Mouse (Mus musculus) heart, postnatal 36 days (tissue): Measurements from ENCODE around the gene Adam15. TPM values are rescaled to one million over a fixed set of nuclear protein-coding genes. Genes with fewer than 3 reads are reported as not detected.

ENCODE experiments used
- DNase-seq, 2 experiments: peaks; one replicate each; pipeline ENCODE4 v3.0.0; 2021 to 2022
- intact Hi-C: fragments of 180-260 bp; cut with DNase I; formaldehyde crosslinking; loops from one replicate; pipeline ENCODE4 v1.15.1; 2025
- total RNA-seq, 2 experiments: library from RNA; stranded (reverse); gene quantifications; 2 replicates each; pipeline ENCODE4 v1.2.3; 2021

The Adam15 gene
- total RNA-seq, 2 experiments from 2014 or later: 56.5 to 62.6 TPM

GRCm38 (mm10) chr3:89359630-89360029, 9.8 kb upstream of the Adam15 start:
- intact Hi-C loops: no loop called here
- no peak for DNase-seq

DNA sequence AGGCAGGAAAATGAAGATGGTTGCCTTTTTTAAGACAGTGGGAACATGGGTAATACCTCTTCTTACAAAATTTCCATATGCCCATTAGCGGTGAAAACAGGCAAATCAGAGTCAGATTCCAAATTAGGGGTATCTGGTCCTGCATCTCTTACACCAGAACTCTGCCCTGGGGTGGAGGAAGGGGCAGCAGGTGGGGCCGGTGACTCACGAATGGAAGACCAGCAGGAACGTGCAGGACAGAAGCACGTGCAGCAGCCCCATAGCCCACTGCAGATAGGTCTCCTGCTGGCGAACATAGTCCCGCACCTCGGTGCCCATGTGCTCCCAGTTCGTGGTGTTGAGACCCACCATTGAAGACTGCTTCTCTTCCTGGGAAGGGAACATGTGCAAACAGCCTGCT, 6.2 kb upstream of the Adam15 start:
- no peak for DNase-seq

DNA sequence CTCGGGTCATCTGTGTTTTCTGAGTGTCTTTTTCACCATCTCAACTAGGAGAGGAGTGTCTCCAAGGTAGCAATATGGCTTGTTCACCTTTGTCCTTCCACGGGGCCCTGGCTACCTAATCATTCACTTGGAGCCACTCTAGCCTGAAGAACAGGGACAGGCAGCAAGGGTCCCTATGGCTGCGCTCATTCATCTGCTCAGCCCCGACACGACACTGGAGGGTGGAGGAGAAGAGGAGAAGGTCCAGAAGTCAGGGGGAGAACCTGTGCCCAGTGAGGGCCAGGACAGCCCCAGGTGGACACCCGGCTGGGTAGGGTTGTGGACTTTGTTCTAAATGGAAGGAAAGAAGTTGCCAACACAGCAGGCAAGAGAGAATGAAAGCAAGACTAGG, 5.7 kb upstream of the Adam15 start:
- intact Hi-C loops: no loop called here
- no peak for DNase-seq

More for the DNA sequence above, 6.2 kb upstream of the Adam15 start:
- intact Hi-C loops: no loop called here

- peak; percentile 88 to 91 for DNase-seq
- intact Hi-C loops: loop anchor here (1.0 to 5.0 kb wide), 3 partner anchors 15 to 103 kb away; no protein-coding TSS in a partner anchor
These were observed 5.2 kb upstream of the Adam15 start for GRCm38 (mm10) chr3:89354816-89355511.

DNA sequence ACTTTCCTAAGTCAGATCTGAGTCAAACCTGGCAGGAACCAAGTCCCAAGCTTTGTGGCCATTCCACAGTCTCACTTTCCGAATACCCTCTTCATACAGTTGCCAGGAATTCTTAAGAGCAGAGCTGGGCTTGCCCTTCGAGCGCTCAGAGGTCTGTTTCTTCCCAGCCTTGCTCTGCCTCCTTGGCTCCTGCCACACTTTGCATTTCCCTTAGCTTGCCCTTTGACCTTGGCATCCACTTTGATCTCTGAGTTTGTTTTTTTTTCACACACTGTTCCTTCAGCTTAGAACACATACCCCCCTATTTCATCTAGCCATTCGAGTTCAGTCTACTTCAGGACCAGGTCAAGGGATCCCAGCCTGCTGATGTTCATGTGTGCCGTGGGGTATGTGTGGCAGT, 1.5 kb upstream of the Adam15 start:
- DNase-seq: no peak
- intact Hi-C loops: loop anchor here (5.0 kb wide), 1 partner anchor 99 kb away; no protein-coding TSS in a partner anchor

- intact Hi-C loops: loop anchor here (2.0 kb wide), 1 partner anchor 46 kb away; the partner anchor contains the start of gene Zbtb7b
- DNase-seq: peak; percentile 71 to 80
These were observed 606 bp downstream of the Adam15 start for GRCm38 (mm10) chr3:89348911-89349868.

GRCm38 (mm10) chr3:89347916-89348315, 1.9 kb downstream of the Adam15 start:
- DNase-seq: peak; percentile 32 to 41
- intact Hi-C loops: loop anchor here (2.0 kb wide), 1 partner anchor 47 kb away; the partner anchor contains the start of gene Zbtb7b

DNA sequence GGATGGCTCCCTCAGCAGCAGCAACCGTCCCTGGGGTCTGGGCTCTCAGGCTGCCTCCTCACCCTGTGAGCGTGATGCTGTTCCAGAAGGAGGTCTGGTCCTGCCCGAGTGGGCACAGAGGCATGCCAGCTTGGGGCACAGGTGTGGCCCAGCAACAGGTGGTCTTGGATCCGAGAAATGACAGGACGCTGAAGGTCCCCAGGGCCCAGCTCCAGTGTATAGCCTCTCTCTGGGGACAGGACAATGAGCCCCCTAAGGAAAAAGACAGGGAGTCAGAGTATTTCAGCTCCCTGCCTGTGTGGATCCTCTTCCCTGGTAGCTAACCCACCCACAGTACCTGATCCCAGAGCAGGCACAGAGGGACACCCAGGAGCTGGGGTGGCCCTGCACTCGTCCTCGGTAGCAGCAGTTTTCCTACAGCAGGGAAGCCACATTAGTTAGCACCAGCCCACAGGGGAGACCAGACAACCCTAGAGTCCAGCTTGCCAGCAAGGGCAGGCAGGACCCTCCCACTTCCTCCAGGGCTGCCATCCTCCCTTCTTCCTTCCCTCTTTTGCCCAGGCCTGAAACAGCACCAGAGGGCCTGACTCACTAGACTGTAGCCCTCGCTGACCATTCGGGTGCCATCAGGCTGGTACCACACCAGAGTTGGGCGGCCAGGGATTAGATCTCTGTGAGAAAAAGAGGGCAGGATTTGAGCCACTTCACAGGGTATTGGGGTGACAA, 2.8 kb downstream of the Adam15 start:
- intact Hi-C loops: no loop called here
- peak in 1 of 2 experiments; percentile 21 for DNase-seq

GRCm38 (mm10) chr3:89343279-89343678, 6.5 kb downstream of the Adam15 start:
- intact Hi-C loops: no loop called here

GRCm38 (mm10) chr3:89341794-89342193, 8.0 kb downstream of the Adam15 start:
- intact Hi-C loops: loop anchor here (2.0 kb wide), 2 partner anchors 143 to 347 kb away; no protein-coding TSS in a partner anchor
- no peak for DNase-seq

More at GRCm38 (mm10) chr3:89343279-89343678, 6.5 kb downstream of the Adam15 start:
- no peak for DNase-seq

DNA sequence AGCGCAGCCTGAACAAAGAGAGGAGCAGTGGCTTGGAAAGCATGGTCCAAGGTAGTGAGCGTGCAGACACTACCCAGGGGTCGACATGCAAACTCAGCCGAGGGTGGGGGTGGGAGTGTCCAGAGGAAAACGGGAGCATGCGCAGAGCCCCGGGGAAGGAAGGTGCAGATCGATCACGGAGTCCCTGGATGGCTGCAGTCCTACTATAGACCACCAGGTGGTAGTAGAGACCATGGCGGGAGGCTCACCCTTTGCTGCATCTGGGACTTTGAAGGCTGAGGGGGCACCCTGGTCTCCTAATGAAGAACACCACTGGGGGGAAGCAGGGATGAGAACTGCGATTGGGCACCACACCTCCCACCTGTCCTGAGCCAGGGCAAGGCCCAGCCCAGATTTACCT, 9.3 kb downstream of the Adam15 start:
- peak; percentile 81 for DNase-seq
- intact Hi-C loops: loop anchor here (1.0 to 2.0 kb wide), 3 partner anchors 14 to 348 kb away; no protein-coding TSS in a partner anchor

DNA sequence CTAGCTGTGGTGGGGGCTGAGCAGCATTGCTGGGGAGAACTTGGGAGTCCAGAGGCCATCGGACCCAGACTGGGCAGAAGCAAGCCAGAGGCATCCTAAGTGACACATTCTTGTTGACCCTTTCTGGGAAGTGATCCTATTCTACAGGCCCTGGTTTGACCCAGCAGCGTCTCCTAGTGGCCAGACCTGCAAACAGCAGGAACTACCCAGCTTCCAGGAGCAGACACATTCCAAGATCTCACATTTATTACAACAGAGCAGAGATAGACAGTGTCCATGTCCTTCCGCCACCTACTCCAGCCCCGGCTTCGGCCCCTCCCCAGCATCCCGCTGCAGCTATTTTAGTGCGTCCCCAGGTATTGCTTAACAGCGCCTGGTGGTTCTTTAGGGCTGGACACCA, 10.4 kb downstream of the Adam15 start:
- intact Hi-C loops: no loop called here
- DNase-seq: peak; percentile 65 to 72

GRCm38 (mm10) chr3:89337721-89338578, 11.8 kb downstream of the Adam15 start, which contains the start of gene Efna4:
TSS of gene Efna4 (minus strand) at chr3:89338028.
- intact Hi-C loops: loop anchor here (1.0 kb wide), 1 partner anchor 21 kb away; no protein-coding TSS in a partner anchor
- DNase-seq: peak; percentile 25 to 41

GRCm38 (mm10) chr3:89337062-89337720, 12.6 kb downstream of the Adam15 start:
- no peak for DNase-seq
- intact Hi-C loops: loop anchor here (1.0 kb wide), 1 partner anchor 20 kb away; no protein-coding TSS in a partner anchor

DNA sequence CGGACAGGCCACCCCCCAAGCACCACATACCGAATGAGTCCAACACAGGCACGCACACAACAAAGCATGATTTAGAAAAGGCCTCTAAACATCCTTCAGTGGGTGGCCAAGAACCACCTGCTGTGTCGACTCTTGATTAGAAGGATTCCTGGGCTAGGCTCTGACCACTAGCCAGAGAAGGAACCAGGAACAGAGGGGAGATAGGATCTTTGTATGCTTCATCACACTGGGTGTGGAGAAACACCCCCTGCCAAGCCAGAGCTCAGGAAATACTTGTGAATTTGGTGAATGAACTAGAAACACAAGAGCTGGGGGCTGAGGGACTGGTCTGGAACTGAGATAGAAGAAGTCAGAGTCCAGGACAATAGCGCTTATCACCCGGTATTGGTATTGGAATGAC, 13.3 kb downstream of the Adam15 start:
- DNase-seq: no peak
- intact Hi-C loops: no loop called here

- intact Hi-C loops: no loop called here
- no peak for DNase-seq
These were observed 16.7 kb downstream of the Adam15 start for GRCm38 (mm10) chr3:89333053-89333452.

- intact Hi-C loops: no loop called here
- no peak for DNase-seq
These were observed 17.3 kb downstream of the Adam15 start for GRCm38 (mm10) chr3:89332476-89332875.

DNA sequence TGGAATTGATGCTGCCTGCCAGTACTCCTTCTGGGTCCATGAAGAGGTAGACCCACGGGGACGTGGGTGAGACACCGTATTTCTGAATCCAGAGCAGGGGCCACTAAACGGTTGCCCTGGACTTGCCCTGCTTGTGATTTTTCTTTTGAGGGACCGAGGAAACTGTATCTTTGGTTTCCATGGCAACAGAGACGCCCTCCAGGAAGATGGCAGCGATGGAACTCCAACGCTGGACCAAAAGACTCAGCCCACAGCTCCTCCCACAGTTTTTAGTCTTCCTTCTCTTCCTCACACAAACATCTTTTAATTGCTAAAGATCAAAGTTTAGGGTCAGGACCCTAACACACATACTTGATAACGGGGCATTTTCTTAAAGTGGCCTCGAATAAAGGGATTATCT, 17.8 kb downstream of the Adam15 start:
- intact Hi-C loops: no loop called here
- DNase-seq: no peak

DNA sequence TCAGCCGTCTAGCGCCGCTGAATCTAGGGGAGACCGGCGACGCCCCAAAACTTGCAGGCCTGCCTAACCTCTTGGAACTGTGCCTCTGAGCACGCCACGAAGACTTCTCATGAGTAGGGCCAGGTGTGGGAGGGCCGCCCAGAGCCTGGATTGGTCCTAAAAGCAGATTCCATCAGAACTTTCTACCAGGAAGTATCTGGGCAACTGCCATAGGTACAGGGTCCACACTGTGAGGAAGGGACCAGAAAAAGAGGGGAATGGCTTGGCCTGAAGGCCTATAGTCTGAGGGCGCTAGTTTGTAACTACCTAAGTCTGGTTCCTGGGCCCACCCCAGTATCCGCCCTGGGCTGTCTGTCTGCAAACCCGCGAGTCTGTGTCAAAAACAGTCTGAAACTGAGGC, 18.2 kb downstream of the Adam15 start:
- intact Hi-C loops: no loop called here
- no peak for DNase-seq
